Mouse (Mus musculus): Measurements from ENCODE around the gene Armh3.

DNA sequence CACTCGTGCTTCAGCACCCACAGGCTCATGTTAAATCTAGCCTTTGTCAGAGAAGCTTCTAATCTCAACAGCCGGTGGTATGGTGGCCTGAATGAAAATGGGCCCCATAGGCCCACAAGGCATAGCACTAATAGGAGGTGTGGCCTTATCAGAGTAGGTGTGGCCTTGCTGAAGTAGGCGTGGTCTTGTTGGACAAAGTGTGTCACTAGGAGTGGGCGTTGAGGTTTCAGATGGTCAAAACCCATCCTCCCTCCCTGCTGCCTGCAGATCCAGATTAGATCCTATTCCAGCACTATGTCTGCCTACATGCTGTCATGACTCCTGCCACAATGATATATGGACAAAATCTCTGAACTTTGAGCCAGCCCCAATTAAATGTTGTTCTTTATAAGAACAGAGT is 54.5 kb downstream of the Armh3 start:
- no peak for TF ChIP-seq CTCF (IDR thresholded peaks at IDR 0.05; ENCODE audit: borderline replicate concordance, control insufficient read depth, extremely low read depth, insufficient read depth, low read length, poor library complexity)
- TF ChIP-seq POLR2A (IDR thresholded peaks at IDR 0.05; ENCODE audit: control insufficient read depth, extremely low read depth, insufficient read depth, low read length, poor library complexity): no peak

Measured in thymus, adult 2 months (tissue).